In genomic region chr15:97099101-97099500, GRCm38 (mm10) we compare ENCODE assay signal across 24 mouse cellular contexts. TPM values are rescaled to one million over a fixed set of nuclear protein-coding genes. Genes with fewer than 3 reads are reported as not detected.
"Had no signal": no experiment of that assay in that cellular context is flagged by ENCODE, and none has a peak within 500 bp of the region (broad histone marks: within the 10 kb centered on the region; RNA-seq: fewer than 3 reads in every experiment).

No protein-coding gene starts in this region.

- H3K27ac ChIP-seq: heart, embryonic 10.5 days; hindbrain, embryonic 13.5 days; hindbrain, embryonic 15.5 days; hindbrain, postnatal 0 days; kidney, embryonic 15.5 days; layer of hippocampus, adult 2 months; left cerebral cortex, adult 2 months; limb, embryonic 13.5 days; limb, embryonic 15.5 days had no signal

- H3K4me2 ChIP-seq: heart, embryonic 12.5 days; hindbrain, embryonic 13.5 days; hindbrain, embryonic 15.5 days; kidney, embryonic 15.5 days; limb, embryonic 13.5 days; limb, embryonic 15.5 days; liver, embryonic 11.5 days had no signal

- H3K4me1 ChIP-seq: hindbrain, embryonic 13.5 days; hindbrain, embryonic 15.5 days had no signal

- H3K9me3 ChIP-seq: heart, embryonic 10.5 days; heart, embryonic 12.5 days; hindbrain, embryonic 13.5 days; hindbrain, embryonic 15.5 days; kidney, embryonic 15.5 days; limb, embryonic 13.5 days; limb, embryonic 15.5 days had no signal

- H3K9ac ChIP-seq: forebrain, postnatal 0 days; heart, embryonic 12.5 days; hindbrain, embryonic 13.5 days; hindbrain, embryonic 15.5 days; kidney, embryonic 15.5 days; limb, embryonic 13.5 days; limb, embryonic 15.5 days had no signal

- ATAC-seq: forebrain, postnatal 0 days; hindbrain, postnatal 0 days; intestine, embryonic 16.5 days had no signal

- H3K4me3 ChIP-seq: heart, embryonic 10.5 days; heart, embryonic 12.5 days; hindbrain, embryonic 13.5 days; hindbrain, embryonic 15.5 days; kidney, embryonic 15.5 days; layer of hippocampus, adult 2 months; left cerebral cortex, adult 2 months; limb, embryonic 13.5 days; limb, embryonic 15.5 days had no signal

- H3K27me3 ChIP-seq: heart, embryonic 12.5 days; hindbrain, embryonic 13.5 days; hindbrain, embryonic 15.5 days; kidney, embryonic 15.5 days; limb, embryonic 13.5 days; limb, embryonic 15.5 days had no signal

- H3K36me3 ChIP-seq: heart, embryonic 10.5 days; heart, embryonic 12.5 days; hindbrain, embryonic 13.5 days; hindbrain, embryonic 15.5 days; kidney, embryonic 15.5 days; limb, embryonic 13.5 days; limb, embryonic 15.5 days had no signal

- DNase-seq: forebrain, postnatal 0 days; gastrocnemius, postnatal 14 days; gastrocnemius, postnatal 36 days; heart, adult 18-20 months; heart, postnatal 10 days; kidney, adult 11 months; kidney, adult 2 months; kidney, adult 9 months; kidney, postnatal 10 days; kidney, postnatal 25 days; kidney, postnatal 4 days had no signal

RNA-seq across cellular contexts. Expression of gene Slc38a4, which starts 43.3 kb away (rescaled TPM):
- total RNA-seq: hematopoietic stem cell, adult 5-6 weeks had no signal
